Mouse (Mus musculus) MEL (cell line): Measurements from ENCODE around the gene Cnst.

Source experiments
- BHLHE40 ChIP-seq: IDR thresholded peaks from 2 replicates; pipeline ENCODE4 v1.6.1; 2012; ENCODE audit warnings: low read depth, mild to moderate bottlenecking, inconsistent platforms, low read length, improper control_type of control experiment, borderline replicate concordance
- CHD2 ChIP-seq: IDR thresholded peaks from 2 replicates; pipeline ENCODE4 v1.6.1; 2011; ENCODE audit warnings: low read length, improper control_type of control experiment
- CTCF ChIP-seq, 3 experiments: IDR thresholded peaks in 2 of 3; conservative IDR thresholded peaks in 1 of 3; 2 replicates each; pipeline ENCODE4 v1.5.1; 2011 to 2012; ENCODE audit warnings: low read length in 3 of 3, low read depth in 2 of 3, mild to moderate bottlenecking in 2 of 3, improper control_type of control experiment in 1 of 3, inconsistent platforms in 1 of 3, mixed read lengths in 1 of 3, moderate library complexity in 1 of 3; ENCODE audit not compliant: control insufficient read depth in 1 of 3, insufficient read depth in 1 of 3, poor library complexity in 1 of 3, severe bottlenecking in 1 of 3
- MXI1 ChIP-seq: IDR thresholded peaks from 2 replicates; pipeline ENCODE4 v1.6.1; 2011; ENCODE audit warnings: mild to moderate bottlenecking, low read depth, low read length, improper control_type of control experiment
- MYC ChIP-seq: IDR thresholded peaks from 2 replicates; pipeline ENCODE4 v1.6.1; 2011; ENCODE audit warnings: low read depth, mild to moderate bottlenecking, low read length, improper control_type of control experiment, moderate library complexity
- RAD21 ChIP-seq: IDR thresholded peaks from 2 replicates; pipeline ENCODE4 v1.6.1; 2011; ENCODE audit warnings: mild to moderate bottlenecking, low read depth, low read length, improper control_type of control experiment
- USF1 ChIP-seq: IDR thresholded peaks from 2 replicates; pipeline ENCODE4 v1.6.1; 2014; ENCODE audit warnings: low read depth, mild to moderate bottlenecking, inconsistent platforms, low read length, improper control_type of control experiment, moderate library complexity
- ZKSCAN1 ChIP-seq: IDR thresholded peaks from 2 replicates; pipeline ENCODE4 v1.6.1; 2012; ENCODE audit warnings: low read depth, mild to moderate bottlenecking, inconsistent platforms, low read length, improper control_type of control experiment, moderate library complexity
- ZNF384 ChIP-seq: IDR thresholded peaks from 2 replicates; pipeline ENCODE4 v1.6.1; 2012; ENCODE audit warnings: low read depth, mild to moderate bottlenecking, inconsistent platforms, low read length, improper control_type of control experiment

GRCm38 (mm10) chr1:179546551-179546917 lies 364 bp downstream of the Cnst start:
- TF ChIP-seq RAD21 (no peak), CTCF (IDR thresholded peaks at IDR 0.05 in 2 of 3, conservative IDR thresholded peaks at IDR 0.05 in 1 of 3; ENCODE audit: control insufficient read depth in 1 of 3, insufficient read depth in 1 of 3, low read depth in 2 of 3, low read length in 3 of 3, poor library complexity in 1 of 3, severe bottlenecking in 1 of 3) (no peak), ZNF384 (no peak), MYC (no peak), USF1 (no peak), MXI1 (no peak), ZKSCAN1 (no peak), CHD2 (no peak), BHLHE40 (no peak)
